Mouse (Mus musculus) ES-E14 (cell line): ENCODE results near the gene Timm17a.

Experiments used
- CHD2 ChIP-seq: IDR thresholded peaks from 2 replicates; pipeline ENCODE4 v1.6.1; 2014; ENCODE audit warnings: mild to moderate bottlenecking, low read depth, low read length, inconsistent platforms
- ZC3H11A ChIP-seq: IDR thresholded peaks from 2 replicates; pipeline ENCODE4 v1.6.1; 2012; ENCODE audit warnings: low read depth, mild to moderate bottlenecking, inconsistent platforms, low read length, borderline replicate concordance
- ZNF384 ChIP-seq: IDR thresholded peaks from 2 replicates; pipeline ENCODE4 v1.6.1; 2012; ENCODE audit warnings: low read depth, low read length, inconsistent platforms

DNA sequence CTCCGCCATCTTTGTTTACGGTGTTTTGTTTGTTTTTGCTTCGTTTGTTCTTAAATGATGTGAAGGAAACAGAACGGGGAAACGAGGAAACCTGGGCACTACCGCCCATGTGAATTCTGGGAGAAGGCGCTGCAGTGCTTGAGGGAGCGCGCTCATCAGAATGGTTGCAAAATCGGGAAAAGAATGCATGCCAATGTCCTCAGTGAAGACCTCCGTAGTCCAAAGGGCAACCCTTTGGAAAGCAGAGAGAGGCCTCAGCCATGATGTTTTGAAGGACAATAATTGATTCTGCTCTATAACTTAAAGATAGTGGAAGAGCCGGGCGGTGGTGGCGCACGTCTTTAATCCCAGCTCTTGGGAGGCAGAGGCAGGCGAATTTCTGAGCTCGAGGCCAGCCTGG, 31.7 kb downstream of the Timm17a start:
- TF ChIP-seq ZNF384 (no peak), CHD2 (no peak), ZC3H11A (no peak)
